Mouse (Mus musculus): ENCODE results near the gene Pdzrn4. TPM values are rescaled to one million over a fixed set of nuclear protein-coding genes. Genes with fewer than 3 reads are reported as not detected.
"Not testable (repeated sequence)": the region's sequence is repeated elsewhere in the genome, so short reads cannot be mapped to it uniquely, and the experiment has no call there.

Gene Pdzrn4
- 1.7 TPM in 2 replicates for polyA plus RNA-seq (2015; fragmentation: Nextera tagmentation; extraction: Ambion mirVana)

DNA sequence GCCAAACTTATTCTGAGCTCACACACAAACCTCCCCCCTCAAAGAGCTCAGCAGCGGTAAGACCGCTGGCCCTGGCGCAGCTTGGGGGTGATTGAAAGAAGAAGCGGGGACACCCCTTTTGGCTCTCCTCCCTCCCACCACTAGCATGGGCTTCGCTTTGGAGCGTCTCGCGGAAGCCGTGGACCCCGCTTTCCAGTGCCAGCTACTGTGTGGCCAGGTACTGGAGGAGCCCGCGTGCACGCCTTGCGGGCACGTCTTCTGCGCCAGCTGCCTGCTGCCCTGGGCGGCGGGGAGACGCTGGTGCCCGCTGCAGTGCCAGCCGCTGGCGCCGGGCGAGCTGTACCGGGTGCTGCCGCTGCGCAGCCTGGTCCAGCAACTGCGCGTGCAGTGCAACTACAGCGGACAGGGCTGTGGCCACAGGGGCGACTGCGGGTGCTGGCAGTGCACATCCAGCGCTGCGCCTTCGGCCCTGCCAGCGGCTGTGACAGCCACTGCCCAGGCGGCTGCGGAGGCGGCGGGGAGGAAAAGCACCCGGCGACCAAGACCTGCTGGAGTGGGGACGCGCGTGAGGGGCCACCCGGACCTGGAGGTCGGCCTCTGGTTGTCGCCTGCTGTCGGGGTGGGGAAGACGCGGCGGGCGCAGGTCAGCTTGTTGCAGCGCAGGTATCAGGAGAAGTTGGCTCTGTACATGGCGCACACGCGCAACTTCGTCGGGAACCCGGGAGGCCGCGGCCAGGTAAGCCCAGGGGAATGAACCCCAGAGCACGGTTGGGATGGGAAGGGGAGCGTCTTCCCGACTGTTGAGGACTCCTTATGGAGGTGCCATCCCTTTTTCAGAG is at the start of gene Pdzrn4:
Gene Pdzrn4 (plus strand): TSS at position 112 of the 839 bp plus-strand sequence.
- H3K36me3 ChIP-seq, result no peaks in the 10 kb centered on the region
- H3K27me3 ChIP-seq, result peaks cover 40% of the 10 kb centered on the region
- H3K4me2 ChIP-seq, result peak within 1 kb of the TSS; percentile 85
- peak within 1 kb of the TSS; percentile 32; the same call in 1 of the 2 replicates for H3K9ac ChIP-seq
- under 1% methylated on average over 65 of the region's 65 CpGs for WGBS
- no peaks in the 10 kb centered on the region for H3K9me3 ChIP-seq
- H3K4me3 ChIP-seq, result peak within 1 kb of the TSS; percentile 43
- H3K27ac ChIP-seq, result no peak within 1 kb of the TSS
- ATAC-seq (ENCODE audit: borderline replicate concordance, extremely low read depth, low FRiP score, low TSS enrichment), result peak; percentile 75; the same call in 1 of the 2 replicates
- peaks cover 10% of the 10 kb centered on the region; the same call in 1 of the 2 replicates for H3K4me1 ChIP-seq

DNA sequence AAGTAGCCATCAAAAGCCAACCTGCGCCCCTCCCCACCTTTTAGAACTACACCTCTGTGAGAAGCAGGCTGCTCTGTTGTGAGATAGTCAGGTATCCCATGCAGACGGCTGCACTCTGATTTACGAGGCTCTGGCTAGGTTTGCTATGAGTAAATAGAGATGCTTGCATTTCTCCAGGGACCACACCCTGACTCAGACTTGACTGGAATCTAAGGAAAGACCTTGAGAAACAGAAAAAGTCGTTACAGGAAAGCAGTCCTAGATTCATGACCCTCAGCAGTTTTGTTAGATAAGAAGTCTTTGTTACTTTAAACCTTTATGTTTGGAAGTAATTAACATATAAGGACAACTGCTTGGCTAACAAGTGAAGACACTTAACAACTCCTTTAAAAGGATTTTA is 49.3 kb upstream of the Pdzrn4 start:
- Histone ChIP-seq H3K27ac (no peak overlapping the region), H3K4me1 (no peaks in the 10 kb centered on the region), H3K9ac (no peak overlapping the region), H3K36me3 (no peaks in the 10 kb centered on the region), H3K9me3 (no peaks in the 10 kb centered on the region), H3K4me2 (no peak overlapping the region), H3K4me3 (no peak overlapping the region), H3K27me3 (no peaks in the 10 kb centered on the region)
- 47% methylated on average over 4 of the region's 4 CpGs for WGBS
- no peak for ATAC-seq (ENCODE audit: borderline replicate concordance, extremely low read depth, low FRiP score, low TSS enrichment)

- Histone ChIP-seq H3K27me3 (no peaks in the 10 kb centered on the region), H3K4me1 (no peaks in the 10 kb centered on the region), H3K4me2 (no peak overlapping the region), H3K9ac (no peak overlapping the region), H3K4me3 (no peak overlapping the region), H3K36me3 (no peaks in the 10 kb centered on the region), H3K27ac (no peak overlapping the region), H3K9me3 (no peaks in the 10 kb centered on the region)
- ATAC-seq (ENCODE audit: borderline replicate concordance, extremely low read depth, low FRiP score, low TSS enrichment), result no peak
- WGBS, result 28% methylated on average over 3 of the region's 3 CpGs
Observed at GRCm38 (mm10) chr15:92347902-92348301, 48.8 kb upstream of the Pdzrn4 start.

DNA sequence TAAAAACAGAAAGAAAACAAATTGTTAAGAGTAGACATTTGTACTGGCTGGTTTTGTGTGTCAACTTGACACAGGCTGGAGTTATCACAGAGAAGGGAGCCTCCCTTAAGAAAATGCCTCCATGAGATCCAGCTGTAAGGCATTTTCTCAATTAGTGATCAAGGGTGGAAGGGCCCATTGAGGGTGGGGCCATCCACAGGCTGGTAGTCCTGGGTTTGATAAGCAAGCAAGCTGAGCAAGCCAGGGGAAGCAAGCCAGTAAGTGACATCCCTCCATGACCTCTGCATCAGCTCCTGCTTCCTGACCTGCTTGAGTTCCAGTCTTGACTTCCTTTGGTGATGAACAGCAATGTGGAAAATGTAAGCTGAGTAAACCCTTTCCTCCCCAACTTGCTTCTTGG is 48.2 kb upstream of the Pdzrn4 start:
- not testable (repeated sequence) for H3K9ac ChIP-seq; H3K27ac ChIP-seq; H3K27me3 ChIP-seq; ATAC-seq (ENCODE audit: borderline replicate concordance, extremely low read depth, low FRiP score, low TSS enrichment); H3K4me3 ChIP-seq; H3K9me3 ChIP-seq; H3K4me2 ChIP-seq; H3K4me1 ChIP-seq; H3K36me3 ChIP-seq

- H3K9me3 ChIP-seq, result no peaks in the 10 kb centered on the region
- ATAC-seq (ENCODE audit: borderline replicate concordance, extremely low read depth, low FRiP score, low TSS enrichment), result no peak
- no peak overlapping the region for H3K4me3 ChIP-seq
- peaks cover 6% of the 10 kb centered on the region; the same call in 1 of the 2 replicates for H3K4me1 ChIP-seq
- H3K27me3 ChIP-seq, result no peaks in the 10 kb centered on the region
- no peak overlapping the region for H3K27ac ChIP-seq
- no peak overlapping the region for H3K4me2 ChIP-seq
- H3K9ac ChIP-seq, result no peak overlapping the region
- H3K36me3 ChIP-seq, result no peaks in the 10 kb centered on the region
- WGBS, result 43% methylated on average over 6 of the region's 6 CpGs
Observed at GRCm38 (mm10) chr15:92364153-92364552, 32.5 kb upstream of the Pdzrn4 start.

DNA sequence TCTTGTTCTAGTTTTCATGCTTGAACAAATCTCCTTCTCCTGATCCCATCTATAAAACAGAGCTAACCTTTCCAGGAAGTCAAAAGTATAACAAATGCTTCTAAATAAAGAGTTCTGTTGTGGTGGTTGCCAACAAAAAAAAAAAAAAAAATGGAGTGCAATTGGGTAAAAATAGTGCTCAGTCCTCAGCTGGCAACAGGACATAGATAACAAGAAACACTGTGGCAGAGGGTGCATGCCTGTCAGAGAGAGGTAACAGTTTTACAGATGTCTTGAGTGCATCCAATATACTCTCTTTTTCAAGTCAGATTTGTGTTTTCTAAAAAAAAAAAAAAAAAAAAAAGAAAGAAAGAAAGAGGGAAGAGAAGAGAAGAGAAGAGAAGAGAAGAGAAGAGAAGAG is 32.1 kb upstream of the Pdzrn4 start:
- H3K4me1 ChIP-seq, result peaks cover 6% of the 10 kb centered on the region; the same call in 1 of the 2 replicates
- no peak for ATAC-seq (ENCODE audit: borderline replicate concordance, extremely low read depth, low FRiP score, low TSS enrichment)
- H3K9me3 ChIP-seq, result no peaks in the 10 kb centered on the region
- no peak overlapping the region for H3K9ac ChIP-seq
- H3K4me3 ChIP-seq, result no peak overlapping the region
- H3K27ac ChIP-seq, result no peak overlapping the region
- no peaks in the 10 kb centered on the region for H3K36me3 ChIP-seq
- H3K27me3 ChIP-seq, result no peaks in the 10 kb centered on the region
- H3K4me2 ChIP-seq, result no peak overlapping the region

DNA sequence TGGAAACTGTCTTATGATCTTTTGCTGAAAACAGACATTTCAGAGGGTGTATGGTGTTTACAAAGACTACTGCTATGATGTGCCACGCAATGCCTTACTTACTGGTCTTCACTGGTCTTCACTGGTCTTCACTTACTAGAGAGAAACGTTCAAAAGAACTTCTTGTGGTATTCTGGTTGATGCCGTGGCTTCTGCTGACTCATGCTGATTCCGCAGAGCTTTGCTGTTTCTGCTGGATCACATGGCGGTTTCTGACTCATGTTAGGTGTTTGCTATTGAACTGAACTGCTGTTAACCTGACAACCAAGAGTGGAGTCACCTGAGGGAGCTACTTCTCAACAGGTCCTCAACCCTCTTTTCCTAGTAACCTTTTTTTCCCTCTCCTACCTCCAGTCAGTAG is 1.9 kb upstream of the Pdzrn4 start:
- WGBS, result 73% methylated on average over 5 of the region's 5 CpGs
- no peak for ATAC-seq (ENCODE audit: borderline replicate concordance, extremely low read depth, low FRiP score, low TSS enrichment)
- H3K9ac ChIP-seq, result no peak overlapping the region

DNA sequence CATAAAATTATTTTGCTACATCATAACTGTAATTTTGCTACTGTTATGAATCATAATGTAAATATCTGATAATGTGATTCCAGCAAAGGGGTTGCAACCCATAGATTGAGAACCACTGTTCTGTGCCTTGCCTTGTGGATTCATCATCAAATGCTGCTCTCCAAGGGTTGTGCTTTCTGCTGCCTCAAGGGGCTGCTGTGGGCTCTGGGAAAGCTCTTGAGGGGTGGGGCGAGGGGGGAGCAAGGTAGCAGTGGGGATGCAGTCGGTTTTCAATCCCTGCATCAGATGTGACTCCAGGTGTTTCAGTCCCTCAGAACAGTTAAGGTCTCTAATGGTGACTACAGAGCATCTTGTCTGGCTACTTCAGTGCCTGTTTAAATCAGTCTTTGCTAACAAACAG is 2.1 kb downstream of the Pdzrn4 start:
- no peak overlapping the region for H3K9ac ChIP-seq
- no peaks in the 10 kb centered on the region for H3K36me3 ChIP-seq
- no peak for ATAC-seq (ENCODE audit: borderline replicate concordance, extremely low read depth, low FRiP score, low TSS enrichment)
- H3K9me3 ChIP-seq, result no peaks in the 10 kb centered on the region
- H3K4me2 ChIP-seq, result no peak overlapping the region
- no peak overlapping the region for H3K4me3 ChIP-seq
- WGBS, result 36% methylated on average over 2 of the region's 2 CpGs
- H3K27ac ChIP-seq, result no peak overlapping the region
- H3K4me1 ChIP-seq, result peaks cover 10% of the 10 kb centered on the region; the same call in 1 of the 2 replicates
- peaks cover 40% of the 10 kb centered on the region for H3K27me3 ChIP-seq

More for the DNA sequence above, 1.9 kb upstream of the Pdzrn4 start:
- Histone ChIP-seq H3K4me1 (peaks cover 10% of the 10 kb centered on the region; the same call in 1 of the 2 replicates), H3K36me3 (no peaks in the 10 kb centered on the region), H3K4me2 (no peak overlapping the region), H3K27me3 (peaks cover 40% of the 10 kb centered on the region), H3K27ac (no peak overlapping the region), H3K9me3 (no peaks in the 10 kb centered on the region), H3K4me3 (no peak overlapping the region)

DNA sequence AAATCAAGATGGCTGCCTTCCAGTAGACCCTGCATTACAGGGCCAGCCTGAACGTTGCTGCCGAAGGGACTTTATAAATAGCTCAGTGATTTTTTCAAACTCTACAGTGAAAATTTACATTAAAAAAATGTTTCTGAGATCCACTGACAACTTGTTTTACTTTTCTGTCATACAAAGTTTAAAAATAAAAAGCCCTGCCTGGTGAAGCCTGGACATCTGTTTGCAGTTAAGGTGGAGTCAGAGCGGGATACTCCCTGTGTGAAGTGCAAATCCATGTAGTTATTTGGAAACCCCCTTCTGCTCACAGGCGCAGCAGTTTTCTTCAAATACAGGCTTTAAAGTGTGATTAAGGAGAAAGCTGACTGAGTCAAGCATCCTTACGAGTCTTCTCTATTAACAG is 2.6 kb downstream of the Pdzrn4 start:
- 42% methylated on average over 5 of the region's 5 CpGs for WGBS
- Histone ChIP-seq H3K4me1 (peaks cover 10% of the 10 kb centered on the region; the same call in 1 of the 2 replicates), H3K9me3 (no peaks in the 10 kb centered on the region), H3K36me3 (no peaks in the 10 kb centered on the region), H3K27ac (no peak overlapping the region), H3K4me3 (no peak overlapping the region), H3K4me2 (no peak overlapping the region), H3K27me3 (peaks cover 40% of the 10 kb centered on the region), H3K9ac (no peak overlapping the region)
- no peak for ATAC-seq (ENCODE audit: borderline replicate concordance, extremely low read depth, low FRiP score, low TSS enrichment)

DNA sequence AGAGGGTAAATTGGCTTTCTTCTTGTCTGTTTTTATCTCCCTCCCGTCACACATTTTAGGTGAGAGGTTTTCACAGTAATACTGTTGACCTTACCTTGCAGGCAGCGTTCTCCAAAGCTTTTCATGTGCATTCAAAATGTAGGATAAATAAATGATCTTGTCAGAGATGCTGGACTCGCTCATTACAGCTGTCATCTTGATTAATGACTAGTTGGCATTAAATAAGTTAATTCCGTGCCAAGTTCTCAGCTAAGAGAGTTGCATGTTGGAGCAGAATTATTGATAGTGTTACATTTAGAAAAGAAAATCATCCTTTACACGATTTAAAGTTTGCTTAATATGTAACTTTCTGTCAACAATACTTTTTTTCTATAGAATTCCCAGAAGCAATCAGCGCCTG is 4.9 kb downstream of the Pdzrn4 start:
- H3K27ac ChIP-seq, result no peak overlapping the region
- H3K27me3 ChIP-seq, result peaks cover 26% of the 10 kb centered on the region
- 34% methylated on average over 6 of the region's 6 CpGs for WGBS
- H3K9ac ChIP-seq, result no peak overlapping the region
- ATAC-seq (ENCODE audit: borderline replicate concordance, extremely low read depth, low FRiP score, low TSS enrichment), result no peak
- H3K4me1 ChIP-seq, result peaks cover 10% of the 10 kb centered on the region; the same call in 1 of the 2 replicates
- no peak overlapping the region for H3K4me3 ChIP-seq
- no peak overlapping the region for H3K4me2 ChIP-seq
- no peaks in the 10 kb centered on the region for H3K36me3 ChIP-seq
- H3K9me3 ChIP-seq, result no peaks in the 10 kb centered on the region

GRCm38 (mm10) chr15:92415323-92415722 is 18.6 kb downstream of the Pdzrn4 start:
- Histone ChIP-seq H3K36me3 (no peaks in the 10 kb centered on the region), H3K27ac (no peak overlapping the region), H3K4me1 (no peaks in the 10 kb centered on the region), H3K9ac (no peak overlapping the region), H3K4me3 (no peak overlapping the region), H3K4me2 (no peak overlapping the region), H3K27me3 (no peaks in the 10 kb centered on the region), H3K9me3 (no peaks in the 10 kb centered on the region)
- no peak for ATAC-seq (ENCODE audit: borderline replicate concordance, extremely low read depth, low FRiP score, low TSS enrichment)
- WGBS, result 35% methylated on average over 4 of the region's 4 CpGs

- H3K4me3 ChIP-seq, result no peak overlapping the region
- no peak overlapping the region for H3K9ac ChIP-seq
- 83% methylated on average over 6 of the region's 6 CpGs for WGBS
- no peaks in the 10 kb centered on the region for H3K9me3 ChIP-seq
- ATAC-seq (ENCODE audit: borderline replicate concordance, extremely low read depth, low FRiP score, low TSS enrichment), result no peak
- no peaks in the 10 kb centered on the region for H3K4me1 ChIP-seq
- no peak overlapping the region for H3K4me2 ChIP-seq
- H3K27me3 ChIP-seq, result no peaks in the 10 kb centered on the region
- no peaks in the 10 kb centered on the region for H3K36me3 ChIP-seq
- no peak overlapping the region for H3K27ac ChIP-seq
Observed at GRCm38 (mm10) chr15:92416141-92416540, 19.5 kb downstream of the Pdzrn4 start.

All from lung, embryonic 15.5 days (tissue).